Mouse (Mus musculus) layer of hippocampus, postnatal 14 days (tissue): Measurements from ENCODE around the gene Snrnp200. TPM values are rescaled to one million over a fixed set of nuclear protein-coding genes. Genes with fewer than 3 reads are reported as not detected.
"Not testable (repeated sequence)": the region's sequence is repeated elsewhere in the genome, so short reads cannot be mapped to it uniquely, and the experiment has no call there.

ENCODE experiments used
- DNase-seq, 2 experiments: peaks; one replicate each; pipeline ENCODE4 v3.0.0; 2021 to 2022; ENCODE audit warnings: low spot score in 2 of 2, mixed read lengths in 1 of 2
- total RNA-seq, 2 experiments: library from RNA; stranded (reverse); gene quantifications; 2 replicates each; pipeline ENCODE4 v1.2.3; 2021

Gene Snrnp200
- total RNA-seq, 2 experiments from 2014 or later, result 77.5 to 79.7 TPM

DNA sequence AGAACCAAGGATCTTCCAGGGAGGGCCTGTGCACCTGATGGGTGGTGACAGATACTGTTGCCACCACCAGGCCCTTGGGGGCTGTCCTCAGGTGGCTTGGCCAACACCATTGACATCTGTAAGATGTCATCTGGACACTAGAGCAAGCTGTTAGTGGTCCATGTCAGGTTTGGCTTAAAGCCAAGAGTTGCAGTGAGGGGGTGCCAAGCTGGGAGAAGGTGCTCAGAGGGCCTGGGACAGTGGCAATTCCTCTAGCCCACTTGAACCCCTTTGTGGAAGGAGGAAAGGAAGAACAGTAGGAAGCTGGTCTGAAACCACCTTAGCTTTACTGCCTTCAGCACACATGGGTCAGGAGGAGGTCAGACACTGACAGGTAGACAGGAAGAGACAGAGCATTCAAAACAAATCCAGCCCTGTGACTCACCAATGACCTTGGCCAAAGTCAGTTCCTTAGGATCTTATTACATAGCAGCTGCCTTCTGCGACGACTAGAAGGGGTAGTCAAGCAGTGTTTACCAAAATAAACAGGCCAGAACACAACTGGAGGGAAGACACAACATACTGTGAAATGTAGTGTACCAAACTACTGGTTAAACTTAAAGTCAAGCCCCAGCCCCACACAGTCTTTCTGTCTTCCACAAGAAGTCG is 43.8 kb downstream of the Snrnp200 start:
- DNase-seq, result no peak

DNA sequence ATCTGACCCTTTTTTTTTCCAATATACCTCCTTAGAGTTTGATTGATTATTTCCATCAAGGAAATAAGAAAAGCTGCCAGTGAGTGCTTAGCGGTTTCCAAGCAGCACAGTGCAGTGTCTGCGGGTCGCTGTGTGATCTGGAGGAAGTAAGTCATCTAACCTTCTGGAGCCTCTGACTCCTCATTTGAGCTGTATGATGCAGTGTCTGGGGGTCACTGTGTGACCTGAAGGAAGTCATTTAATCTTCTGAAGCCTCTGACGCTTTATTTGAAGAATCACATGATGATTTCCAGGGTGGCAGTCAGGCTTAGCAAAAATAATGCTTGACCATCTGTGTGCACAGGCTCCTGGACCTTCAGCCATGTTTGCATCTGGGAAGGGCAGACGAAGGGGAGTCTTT is 44.6 kb downstream of the Snrnp200 start:
- no peak for DNase-seq

DNA sequence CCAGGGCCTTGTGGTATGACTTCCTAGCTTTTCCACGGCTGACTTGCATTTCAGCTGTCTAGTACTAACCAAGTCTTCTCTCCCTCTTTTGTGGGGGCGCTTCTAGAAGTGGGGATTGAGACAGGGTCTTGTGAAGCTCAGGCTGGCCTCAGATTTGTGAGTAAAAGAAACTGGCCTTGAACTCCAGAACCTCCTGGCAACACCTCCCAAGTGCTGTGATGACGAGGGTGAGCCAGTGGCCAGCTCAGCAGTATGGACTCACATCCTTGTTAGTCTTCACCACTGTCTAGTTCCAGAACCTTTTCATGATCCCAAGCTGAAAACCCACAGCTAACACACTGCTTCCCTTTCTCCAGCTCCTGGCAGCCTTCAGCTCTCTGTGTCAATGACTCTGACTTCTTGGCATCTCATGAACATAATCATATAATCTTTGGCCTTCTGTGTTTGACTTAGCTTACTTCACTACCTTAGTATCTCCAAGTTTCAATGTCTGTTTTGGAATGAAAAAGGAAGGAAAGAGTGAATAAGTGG is 46.5 kb downstream of the Snrnp200 start:
- DNase-seq, result no peak

DNA sequence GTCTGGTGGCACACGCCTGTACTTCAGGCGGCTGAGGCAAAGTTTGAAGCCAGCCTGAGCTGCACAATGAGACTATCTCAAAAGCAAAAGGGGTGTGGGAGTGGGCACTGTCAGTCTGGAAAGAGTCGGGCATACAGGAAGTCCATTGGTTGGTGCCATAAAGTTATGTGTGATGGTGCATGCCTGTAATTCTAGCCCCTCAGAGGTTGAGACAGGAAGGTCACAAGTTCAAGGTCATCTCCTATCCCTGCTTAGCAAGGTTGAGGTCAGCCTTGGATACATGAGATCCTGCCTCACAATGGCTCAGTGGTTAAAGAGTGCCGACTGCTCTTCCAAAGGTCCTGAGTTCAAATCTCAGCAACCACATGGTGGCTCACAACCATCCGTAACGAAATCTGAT is 47.1 kb downstream of the Snrnp200 start:
- no peak for DNase-seq

DNA sequence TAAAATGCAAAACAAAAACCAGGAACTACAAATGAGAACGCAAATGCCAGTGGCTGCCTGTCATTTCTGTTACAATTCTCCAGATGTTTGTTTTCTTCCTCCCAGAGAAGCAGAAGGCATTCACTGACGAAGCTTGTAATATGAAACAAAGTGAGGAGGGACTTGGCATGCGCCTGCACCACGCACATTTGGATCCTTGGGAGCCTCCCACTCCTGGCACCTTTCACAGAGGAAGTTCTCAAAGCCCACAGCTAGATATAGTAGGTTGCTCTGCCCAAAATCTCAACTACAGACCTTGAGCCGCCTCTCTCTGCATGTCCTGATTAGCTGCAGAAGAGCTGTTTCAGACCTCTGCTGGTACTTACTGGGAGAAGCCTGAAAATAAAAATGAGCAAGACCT is 51.2 kb downstream of the Snrnp200 start:
- peak in 1 of 2 experiments; percentile 36 for DNase-seq

DNA sequence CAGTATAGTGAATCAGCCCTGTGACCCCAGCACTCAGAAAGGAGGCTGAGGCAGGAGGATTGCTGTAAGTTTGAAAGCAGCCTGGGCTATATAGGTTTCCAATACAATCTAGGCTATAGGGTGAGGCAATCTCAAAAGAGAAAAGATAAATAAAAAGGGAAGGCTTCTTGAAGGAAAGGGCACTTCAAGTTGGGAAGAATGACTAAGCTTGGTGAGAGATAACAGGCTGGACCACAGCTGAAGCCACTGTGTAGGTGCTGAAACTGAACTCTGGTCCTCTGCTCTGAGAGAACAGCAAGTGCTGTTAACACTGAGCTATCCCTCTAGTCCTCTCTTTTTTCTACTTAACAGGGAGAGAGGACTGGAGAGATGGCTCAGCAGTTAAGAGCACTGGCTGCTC is 54.3 kb downstream of the Snrnp200 start:
- DNase-seq, result no peak

DNA sequence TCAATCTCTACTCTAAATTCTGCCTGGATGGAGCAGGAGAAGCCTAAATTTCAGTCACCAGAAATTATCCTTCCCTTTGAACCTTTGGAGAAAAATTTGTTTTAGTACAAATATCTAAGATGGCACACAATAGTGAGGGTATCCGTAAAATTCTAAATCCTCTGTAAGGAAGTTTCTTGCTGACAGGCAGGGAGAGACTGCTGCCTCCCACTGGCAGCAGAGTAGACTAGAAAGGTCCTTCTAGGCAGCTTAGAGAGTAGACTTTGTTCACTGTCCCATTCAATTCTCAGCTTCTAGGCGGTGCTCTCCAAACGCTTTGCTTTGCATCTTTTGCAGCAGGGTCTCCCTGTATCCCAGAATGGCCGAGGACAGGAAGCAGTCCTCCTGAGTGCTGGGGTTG is 59.7 kb downstream of the Snrnp200 start:
- DNase-seq, result no peak

DNA sequence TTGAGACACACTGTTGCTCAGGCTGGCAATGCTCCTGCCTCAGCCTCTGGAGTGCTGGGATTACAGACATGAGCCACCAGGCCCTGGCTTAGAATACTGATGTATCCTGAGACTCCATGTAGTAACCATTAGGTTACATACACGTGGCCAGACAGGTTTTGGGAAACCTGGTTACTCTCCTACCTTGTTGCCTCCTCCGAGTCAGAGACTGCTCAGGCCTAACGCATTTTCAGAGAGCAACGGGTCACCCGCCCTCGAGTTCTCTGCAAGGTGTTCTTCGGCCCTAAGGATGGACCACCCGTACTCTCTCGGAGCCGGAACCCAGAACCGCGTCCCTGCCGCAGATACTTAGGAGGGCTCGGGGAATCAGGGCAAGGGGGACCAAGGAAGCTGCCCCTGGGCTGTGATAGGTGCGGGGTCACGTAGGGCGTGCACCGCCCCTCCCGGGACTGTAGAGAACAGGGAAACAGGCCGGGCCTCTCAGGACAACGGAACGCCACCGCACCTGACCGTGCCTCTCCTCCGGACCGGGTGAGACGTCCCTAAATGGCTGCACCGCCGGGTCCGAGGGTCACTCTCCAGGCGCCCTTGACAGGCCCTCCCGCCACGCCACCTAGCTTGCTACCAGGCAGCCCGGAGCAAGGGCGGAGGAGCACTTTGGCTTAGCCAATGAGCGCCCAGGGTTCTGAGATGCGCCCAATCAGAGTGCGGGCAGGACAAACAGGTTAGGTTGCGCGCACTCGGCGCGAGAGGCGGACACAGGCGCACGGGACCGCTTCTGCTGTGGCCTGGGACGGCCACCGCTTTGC is 61.5 kb downstream of the Snrnp200 start, which contains the start of gene Stard7:
TSS of gene Stard7 (plus strand) at position 728 of the 809 bp plus-strand sequence.
- peak; percentile 94 to 96 for DNase-seq

DNA sequence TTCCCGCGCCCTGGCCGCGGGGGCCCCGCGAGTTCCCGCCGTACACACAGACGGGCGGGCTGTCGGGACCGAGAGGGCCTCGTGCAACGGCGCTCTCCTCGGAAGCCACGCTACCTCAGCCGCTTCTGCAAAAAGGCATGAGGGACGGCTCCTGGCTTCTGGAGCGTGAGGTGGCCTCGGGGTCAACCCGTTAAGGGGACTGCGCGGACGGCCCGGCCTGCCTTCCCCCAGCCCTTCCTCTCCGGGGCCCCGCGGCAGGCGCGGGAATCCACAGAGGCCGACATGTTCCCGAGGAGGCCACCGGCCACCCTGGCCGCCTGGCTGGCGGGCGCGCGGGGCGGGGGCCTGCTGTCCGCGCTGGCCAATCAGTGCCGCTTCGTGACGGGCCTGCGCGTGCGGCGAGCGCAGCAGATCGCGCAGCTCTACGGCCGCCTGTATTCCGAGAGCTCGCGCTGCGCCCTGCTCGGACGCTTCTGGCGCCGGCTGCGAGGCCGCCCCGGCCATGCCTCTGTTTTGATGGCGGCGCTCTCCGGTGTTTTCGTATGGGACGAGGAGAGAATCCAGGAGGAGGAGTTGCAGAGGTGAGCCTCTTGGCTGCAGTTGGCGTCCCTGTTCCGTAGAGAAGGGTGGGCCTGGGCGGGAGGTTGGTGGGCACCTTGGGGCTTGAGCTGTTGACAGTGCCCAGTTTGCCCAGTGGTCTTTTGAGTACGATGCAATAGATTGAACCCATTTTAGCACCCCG is 62.3 kb downstream of the Snrnp200 start:
- DNase-seq, result peak; percentile 80 to 85

DNA sequence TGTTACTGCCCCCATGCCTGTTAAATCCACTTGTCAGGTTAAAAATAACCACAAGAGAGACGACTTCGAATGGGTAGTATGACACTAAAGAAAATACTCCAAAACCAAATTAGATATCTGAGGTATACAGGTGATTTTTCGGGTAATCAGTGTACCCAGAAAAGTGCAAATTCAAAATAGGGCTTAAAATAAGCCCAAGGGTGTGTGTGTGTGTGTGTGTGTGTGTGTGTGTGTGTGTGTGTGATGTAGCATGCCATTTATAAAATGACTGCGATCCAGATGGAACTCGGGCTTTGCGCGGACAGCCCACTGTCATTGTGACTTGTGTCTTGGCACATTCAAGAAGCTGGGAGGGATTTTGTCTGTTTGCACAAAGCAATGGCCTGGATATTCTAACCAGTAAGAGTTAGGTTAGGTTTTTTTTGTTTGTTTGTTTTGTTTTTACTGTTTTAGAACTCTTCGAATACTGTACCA is 62.9 kb downstream of the Snrnp200 start:
- peak in 1 of 2 experiments; percentile 34 for DNase-seq

DNA sequence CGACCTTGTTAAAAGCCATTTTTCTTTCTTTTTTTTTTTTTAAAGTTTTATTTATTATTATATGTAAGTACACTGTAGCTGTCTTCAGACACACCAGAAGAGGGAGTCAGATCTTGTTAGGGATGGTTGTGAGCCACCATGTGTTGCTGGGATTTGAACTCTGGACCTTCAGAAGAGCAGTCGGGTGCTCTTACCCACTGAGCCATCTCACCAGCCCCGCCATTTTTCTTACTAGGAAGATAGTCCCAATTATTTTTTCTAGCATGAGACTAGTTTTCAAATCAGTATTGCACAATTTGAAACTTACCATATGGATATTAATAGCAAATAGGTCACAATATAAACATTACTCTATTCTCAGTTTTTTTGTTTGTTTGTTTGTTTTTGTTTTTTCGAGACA is 63.9 kb downstream of the Snrnp200 start:
- not testable (repeated sequence) for DNase-seq

DNA sequence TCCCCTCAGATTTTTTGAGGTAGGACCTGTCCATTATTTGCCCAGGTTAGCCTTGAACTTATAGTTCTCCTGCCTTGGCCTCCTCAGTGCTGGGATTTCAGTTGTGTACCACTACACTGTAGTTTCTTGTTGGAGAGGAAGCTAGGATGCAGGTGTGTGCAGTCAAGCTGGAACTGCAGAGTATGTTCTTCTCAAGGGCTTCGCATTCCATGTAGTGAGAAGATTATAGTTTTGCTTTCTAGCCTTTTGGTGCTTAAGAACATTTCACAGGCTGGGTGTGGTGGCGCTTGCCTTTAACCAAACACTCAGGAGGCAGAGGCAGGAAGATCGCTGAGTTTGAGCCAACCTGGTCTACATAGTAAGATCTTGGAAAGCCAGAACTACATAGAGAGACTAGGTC is 64.6 kb downstream of the Snrnp200 start:
- no peak for DNase-seq

DNA sequence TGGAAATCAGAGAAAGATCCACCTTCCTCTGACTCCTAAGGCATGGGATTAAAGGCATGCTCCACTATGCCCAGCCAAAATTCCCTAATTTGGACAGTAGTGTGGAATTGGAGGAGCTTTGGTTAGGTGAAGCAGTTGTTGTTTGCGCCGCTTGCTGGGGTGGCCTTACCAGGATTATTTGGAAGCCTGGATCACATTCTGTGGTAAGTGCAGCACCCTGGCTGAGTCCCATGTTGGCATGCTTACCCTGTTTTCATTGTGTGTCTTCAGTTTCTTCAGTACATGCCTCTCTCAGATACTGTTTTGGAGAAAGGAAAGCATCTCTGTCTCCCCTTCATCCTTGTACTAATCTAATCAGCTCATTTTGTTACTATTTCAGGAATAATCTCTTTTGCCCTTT is 66.4 kb downstream of the Snrnp200 start:
- no peak for DNase-seq

DNA sequence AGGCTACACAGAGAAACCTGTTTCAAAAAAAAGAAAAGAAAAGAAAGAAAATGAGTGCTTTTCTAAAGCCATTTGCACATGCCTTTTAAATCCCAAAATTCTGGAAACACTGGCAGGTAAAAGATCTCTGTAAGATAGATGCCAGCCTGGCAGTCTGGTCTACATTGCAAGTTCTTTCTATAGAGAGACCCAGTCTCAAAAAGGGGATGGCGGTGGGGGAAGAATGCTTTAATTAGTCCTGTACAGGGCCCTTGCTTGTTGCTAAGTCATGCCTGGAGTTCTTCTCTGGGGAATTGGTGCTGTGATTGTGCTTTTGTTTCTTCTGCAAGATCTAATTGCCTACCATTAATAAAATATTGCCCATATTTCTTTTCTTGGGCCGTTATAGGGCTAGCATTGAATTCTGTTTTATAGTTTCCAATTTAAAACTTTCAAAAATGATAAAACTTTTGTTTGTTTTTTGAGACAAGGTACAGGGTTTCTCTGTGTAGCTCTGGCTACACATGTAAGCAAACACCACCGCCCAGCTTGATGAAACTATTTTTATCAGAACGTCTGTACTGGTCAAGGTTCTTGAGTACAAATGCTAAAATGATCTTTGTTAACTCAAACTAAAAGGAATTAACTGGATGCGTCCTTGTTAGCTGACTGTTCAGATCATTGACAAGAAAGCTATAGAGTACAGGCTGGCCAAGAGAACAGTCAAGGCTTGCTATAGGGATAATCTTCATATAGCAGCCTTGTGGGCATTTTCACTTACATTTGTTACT is 67.5 kb downstream of the Snrnp200 start:
- DNase-seq, result no peak

DNA sequence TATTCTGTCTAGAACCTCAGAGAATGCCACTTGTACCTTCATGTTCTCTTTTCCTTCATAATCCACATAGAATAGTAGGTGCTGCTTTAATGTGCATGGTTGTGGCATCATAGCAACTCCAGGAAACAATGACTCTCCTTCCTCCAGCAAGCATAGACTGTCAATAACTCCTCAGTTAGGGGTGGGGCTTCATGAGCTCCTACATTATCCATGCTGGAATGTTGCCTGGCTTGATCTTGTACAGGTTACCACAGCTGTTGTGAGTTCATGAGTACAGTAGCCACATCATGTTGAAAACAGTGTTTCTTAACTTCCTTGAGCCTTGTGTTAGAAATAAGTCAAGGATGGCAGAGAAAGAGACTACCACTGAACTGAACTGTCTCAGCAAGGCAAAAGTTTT is 70.0 kb downstream of the Snrnp200 start:
- DNase-seq, result no peak

Other genes starting within 250 kb of the Snrnp200 start
- 10 to 100 TPM; 12.1 to 14.3 TPM for gene Ap4e1, start 199.7 kb upstream of the Snrnp200 start, total RNA-seq
- gene Blvra, start 137.7 kb upstream of the Snrnp200 start, total RNA-seq, result 10 to 100 TPM; 16.3 to 19.1 TPM
- 1 to 10 TPM; 4.5 to 5.6 TPM for gene Ncaph, start 74.4 kb upstream of the Snrnp200 start, total RNA-seq
- gene Itpripl1, start 64.9 kb upstream of the Snrnp200 start, total RNA-seq, result 1 to 10 TPM; 3.3 to 7.1 TPM
- under 1 TPM; 0.74 to 0.97 TPM for gene 1810024B03Rik, start 106 bp upstream of the Snrnp200 start, total RNA-seq
- gene Ciao1, start 39.4 kb downstream of the Snrnp200 start, total RNA-seq, result 10 to 100 TPM; 62.2 to 68.6 TPM
- 100 to 1,000 TPM in 1 of 2 experiments, 10 to 100 TPM in 1; 96.3 to 101 TPM for gene Tmem127, start 39.5 kb downstream of the Snrnp200 start, total RNA-seq
- 100 to 1,000 TPM; 148 to 149 TPM for gene Stard7, start 61.8 kb downstream of the Snrnp200 start, total RNA-seq
- gene Dusp2, start 127.8 kb downstream of the Snrnp200 start, total RNA-seq, result 1 to 10 TPM; 2.0 to 3.9 TPM
- gene Astl, start 130.3 kb downstream of the Snrnp200 start, total RNA-seq, result not detected
- under 1 TPM; 0.18 to 0.43 TPM for gene Adra2b, start 154.8 kb downstream of the Snrnp200 start, total RNA-seq
- under 1 TPM in 1 of 2 experiments, not detected in 1; 0.29 TPM for gene Gpat2, start 216.8 kb downstream of the Snrnp200 start, total RNA-seq
- gene Fahd2a, start 236.2 kb downstream of the Snrnp200 start, total RNA-seq, result 10 to 100 TPM; 17.7 to 18.4 TPM